Mouse (Mus musculus) brown adipose tissue, adult 24 weeks (tissue): ENCODE results near the gene Klhl7. TPM values are rescaled to one million over a fixed set of nuclear protein-coding genes. Genes with fewer than 3 reads are reported as not detected.

Experiments used
- H3K27ac ChIP-seq: fragments of 200-500 bp; replicated peaks from 2 replicates; pipeline ENCODE4 v1.5.1; 2012; ENCODE audit warnings: low read depth, mild to moderate bottlenecking, low read length
- H3K4me1 ChIP-seq: fragments of 200-500 bp; 2 replicates; pipeline ENCODE4 v1.6.1; 2012; ENCODE audit warnings: low read length, mixed read lengths; ENCODE audit not compliant: control insufficient read depth, insufficient read depth, insufficient read length
- H3K4me3 ChIP-seq: fragments of 200-500 bp; 2 replicates; pipeline ENCODE4 v1.5.1; 2012; ENCODE audit warnings: low read depth, mild to moderate bottlenecking, low read length, moderate library complexity; ENCODE audit not compliant: insufficient read depth
- polyA plus RNA-seq: library from polyadenylated mRNA; stranded (reverse); fragments of >200 nt; gene quantifications from 2 replicates; pipeline ENCODE4 v1.2.4, GENCODE M21; 2012; ENCODE audit not compliant: missing spikeins, insufficient read depth, insufficient read length

Klhl7 gene
- polyA plus RNA-seq = 15.2 and 23.4 TPM in 2 replicates

GRCm38 (mm10) chr5:24100106-24100809 is at the start of gene Klhl7:
TSS of gene Klhl7 (plus strand) at chr5:24100605.
- Histone ChIP-seq H3K27ac (peak within 1 kb of the TSS; percentile 65), H3K4me1 (peaks cover 2% of the 10 kb centered on the region; the same call in 1 of the 2 replicates), H3K4me3 (peak within 1 kb of the TSS; percentile 76)

GRCm38 (mm10) chr5:24051755-24052675 is 48.4 kb upstream of the Klhl7 start:
- H3K4me3 ChIP-seq = no peak overlapping the region
- peaks cover 3% of the 10 kb centered on the region; the same call in 1 of the 2 replicates for H3K4me1 ChIP-seq
- no peak overlapping the region for H3K27ac ChIP-seq

GRCm38 (mm10) chr5:24053245-24054190 is 46.9 kb upstream of the Klhl7 start:
- Histone ChIP-seq H3K4me3 (no peak overlapping the region), H3K27ac (no peak overlapping the region), H3K4me1 (peaks cover 3% of the 10 kb centered on the region; the same call in 1 of the 2 replicates)

- Histone ChIP-seq H3K4me1 (peaks cover 3% of the 10 kb centered on the region; the same call in 1 of the 2 replicates), H3K4me3 (no peak overlapping the region), H3K27ac (no peak overlapping the region)
These were observed 46.0 kb upstream of the Klhl7 start for GRCm38 (mm10) chr5:24054382-24054781.

GRCm38 (mm10) chr5:24056865-24057264 is 43.5 kb upstream of the Klhl7 start:
- Histone ChIP-seq H3K4me1 (peaks cover 3% of the 10 kb centered on the region; the same call in 1 of the 2 replicates), H3K27ac (no peak overlapping the region), H3K4me3 (no peak overlapping the region)

- Histone ChIP-seq H3K4me1 (peaks cover 3% of the 10 kb centered on the region; the same call in 1 of the 2 replicates), H3K27ac (no peak overlapping the region)
These were observed 42.8 kb upstream of the Klhl7 start for GRCm38 (mm10) chr5:24057592-24057991.

GRCm38 (mm10) chr5:24060949-24061348 is 39.5 kb upstream of the Klhl7 start:
- H3K27ac ChIP-seq = no peak overlapping the region
- H3K4me3 ChIP-seq = no peak overlapping the region
- no peaks in the 10 kb centered on the region for H3K4me1 ChIP-seq

More at GRCm38 (mm10) chr5:24057592-24057991, 42.8 kb upstream of the Klhl7 start:
- no peak overlapping the region for H3K4me3 ChIP-seq

- Histone ChIP-seq H3K27ac (no peak overlapping the region), H3K4me1 (peaks cover 2% of the 10 kb centered on the region; the same call in 1 of the 2 replicates), H3K4me3 (no peak overlapping the region)
These were observed 37.4 kb upstream of the Klhl7 start for GRCm38 (mm10) chr5:24063034-24063433.

GRCm38 (mm10) chr5:24063545-24063944 is 36.9 kb upstream of the Klhl7 start:
- no peak overlapping the region for H3K27ac ChIP-seq
- H3K4me3 ChIP-seq = no peak overlapping the region
- peaks cover 2% of the 10 kb centered on the region; the same call in 1 of the 2 replicates for H3K4me1 ChIP-seq

GRCm38 (mm10) chr5:24068955-24069354 is 31.4 kb upstream of the Klhl7 start:
- Histone ChIP-seq H3K4me1 (peaks cover 2% of the 10 kb centered on the region; the same call in 1 of the 2 replicates), H3K27ac (no peak overlapping the region; the same call in 1 of the 2 replicates), H3K4me3 (no peak overlapping the region)

GRCm38 (mm10) chr5:24072031-24072430 is 28.4 kb upstream of the Klhl7 start:
- Histone ChIP-seq H3K4me3 (no peak overlapping the region), H3K4me1 (peaks cover 6% of the 10 kb centered on the region), H3K27ac (no peak overlapping the region)

- Histone ChIP-seq H3K4me3 (peak overlapping the region; percentile 53), H3K4me1 (peaks cover 5% of the 10 kb centered on the region; the same call in 1 of the 2 replicates), H3K27ac (no peak overlapping the region; the same call in 1 of the 2 replicates)
These were observed 23.3 kb upstream of the Klhl7 start for GRCm38 (mm10) chr5:24076986-24077718.

GRCm38 (mm10) chr5:24077739-24078306 is 22.6 kb upstream of the Klhl7 start:
- H3K4me1 ChIP-seq = peaks cover 5% of the 10 kb centered on the region; the same call in 1 of the 2 replicates
- no peak overlapping the region for H3K27ac ChIP-seq
- H3K4me3 ChIP-seq = peak overlapping the region; percentile 53
